Mouse (Mus musculus) midbrain, embryonic 11.5 days (tissue): ENCODE data around the gene Barx1. TPM values are rescaled to one million over a fixed set of nuclear protein-coding genes. Genes with fewer than 3 reads are reported as not detected.

ENCODE experiments used
- ATAC-seq: fragments of 200-750 bp; cut with Nextera tagmentation; 2 replicates; pipeline ENCODE4 v1.8.0; 2017; ENCODE audit warnings: moderate TSS enrichment, moderate library complexity; ENCODE audit not compliant: low FRiP score
- DNase-seq: peaks from one replicate; pipeline ENCODE4 v3.0.0; 2015; ENCODE audit warnings: low spot score; ENCODE audit errors: missing footprints
- H3K27ac ChIP-seq: fragments of 300-500 bp; sonication (generic); 2 replicates; pipeline ENCODE4 v1.5.1; 2014; ENCODE audit warnings: low read depth, low read length
- H3K27me3 ChIP-seq: fragments of 300-500 bp; sonication (generic); 2 replicates; pipeline ENCODE4 v1.6.1; 2014; ENCODE audit warnings: mild to moderate bottlenecking, low read length, moderate library complexity, mixed read lengths; ENCODE audit not compliant: control insufficient read depth, insufficient read depth
- H3K36me3 ChIP-seq: fragments of 300-500 bp; sonication (generic); 2 replicates; pipeline ENCODE4 v1.6.1; 2014; ENCODE audit warnings: mild to moderate bottlenecking, low read length, moderate library complexity, mixed read lengths; ENCODE audit not compliant: control insufficient read depth, insufficient read depth
- H3K4me1 ChIP-seq: fragments of 300-500 bp; sonication (generic); 2 replicates; pipeline ENCODE4 v1.6.1; 2014; ENCODE audit warnings: low read length; ENCODE audit not compliant: control insufficient read depth, insufficient read depth
- H3K4me2 ChIP-seq: fragments of 300-500 bp; sonication (generic); 2 replicates; pipeline ENCODE4 v1.6.1; 2014; ENCODE audit warnings: mild to moderate bottlenecking, moderate library complexity
- H3K4me3 ChIP-seq: fragments of 300-500 bp; sonication (generic); 2 replicates; pipeline ENCODE4 v1.5.1; 2014; ENCODE audit warnings: low read depth, low read length
- H3K9ac ChIP-seq: fragments of 300-500 bp; sonication (generic); 2 replicates; pipeline ENCODE4 v1.6.1; 2014; ENCODE audit warnings: low read length
- H3K9me3 ChIP-seq: fragments of 300-500 bp; sonication (generic); 2 replicates; pipeline ENCODE4 v1.6.1; 2016; ENCODE audit warnings: low read length; ENCODE audit not compliant: control insufficient read depth
- WGBS: fragments of 180-500 bp; shearing (Covaris S2); extraction: QIAGEN DNeasy Blood & Tissue Kit; methylation state at CpG from one replicate; pipeline ENCODE4 v1.1.7; 2014; 5-methylcytosine and 5-hydroxymethylcytosine counted together
- polyA plus RNA-seq: library from polyadenylated mRNA; unstranded; fragments of >200 nt; fragmentation: Nextera tagmentation; extraction: Ambion mirVana; gene quantifications from 2 replicates; pipeline ENCODE4 v1.2.1, GENCODE M21; 2014

Barx1 gene
- polyA plus RNA-seq, 1 experiment from 2014 or later, result 0.46 TPM

GRCm38 (mm10) chr13:48665656-48666597 is 3.1 kb downstream of the Barx1 start:
- ATAC-seq (no peak), DNase-seq (peak; percentile 97)
- WGBS, result under 1% methylated on average over 58 of the region's 58 CpGs
- H3K4me2 ChIP-seq, result no peak overlapping the region
- no peak overlapping the region; the same call in 1 of the 2 replicates for H3K9ac ChIP-seq
- no peaks in the 10 kb centered on the region for H3K9me3 ChIP-seq
- peaks cover 97% of the 10 kb centered on the region for H3K27me3 ChIP-seq
- no peak overlapping the region for H3K4me3 ChIP-seq
- no peaks in the 10 kb centered on the region for H3K36me3 ChIP-seq
- no peak overlapping the region for H3K27ac ChIP-seq
- peaks cover 18% of the 10 kb centered on the region for H3K4me1 ChIP-seq

- ATAC-seq (no peak), DNase-seq (peak; percentile 94)
- no peak overlapping the region for H3K4me2 ChIP-seq
- H3K4me3 ChIP-seq, result no peak overlapping the region
- no peaks in the 10 kb centered on the region for H3K36me3 ChIP-seq
- H3K27me3 ChIP-seq, result peaks cover 95% of the 10 kb centered on the region
- peaks cover 16% of the 10 kb centered on the region for H3K4me1 ChIP-seq
- H3K27ac ChIP-seq, result no peak overlapping the region
- H3K9me3 ChIP-seq, result no peaks in the 10 kb centered on the region
- H3K9ac ChIP-seq, result no peak overlapping the region
- 1% methylated on average over 4 of the region's 4 CpGs for WGBS
These were observed 4.7 kb downstream of the Barx1 start for GRCm38 (mm10) chr13:48667461-48667860.

GRCm38 (mm10) chr13:48668091-48668975 is 5.5 kb downstream of the Barx1 start:
- H3K27me3 ChIP-seq, result peaks cover 95% of the 10 kb centered on the region
- DNase-seq, result peak; percentile 95
- peaks cover 9% of the 10 kb centered on the region for H3K4me1 ChIP-seq
- no peak for ATAC-seq
- no peak overlapping the region for H3K9ac ChIP-seq
- no peak overlapping the region for H3K27ac ChIP-seq
- 1% methylated on average over 33 of the region's 33 CpGs for WGBS
- no peaks in the 10 kb centered on the region for H3K9me3 ChIP-seq
- no peaks in the 10 kb centered on the region for H3K36me3 ChIP-seq
- peak overlapping the region; percentile 29; the same call in 1 of the 2 replicates for H3K4me2 ChIP-seq
- peak overlapping the region; percentile 7; the same call in 1 of the 2 replicates for H3K4me3 ChIP-seq

- under 1% methylated on average over 34 of the region's 34 CpGs for WGBS
- Histone ChIP-seq H3K9ac (no peak overlapping the region), H3K27me3 (peaks cover 89% of the 10 kb centered on the region), H3K4me1 (peaks cover 9% of the 10 kb centered on the region), H3K9me3 (no peaks in the 10 kb centered on the region), H3K4me2 (peak overlapping the region; percentile 29; the same call in 1 of the 2 replicates), H3K27ac (no peak overlapping the region), H3K36me3 (no peaks in the 10 kb centered on the region), H3K4me3 (peak overlapping the region; percentile 7; the same call in 1 of the 2 replicates)
- DNase-seq (peak; percentile 95), ATAC-seq (no peak)
These were observed 6.3 kb downstream of the Barx1 start for GRCm38 (mm10) chr13:48668976-48669534.

- Histone ChIP-seq H3K27me3 (peaks cover 56% of the 10 kb centered on the region), H3K4me3 (no peak overlapping the region), H3K4me2 (peak overlapping the region; percentile 15; the same call in 1 of the 2 replicates), H3K9ac (no peak overlapping the region), H3K36me3 (no peaks in the 10 kb centered on the region), H3K9me3 (no peaks in the 10 kb centered on the region), H3K27ac (no peak overlapping the region), H3K4me1 (peaks cover 4% of the 10 kb centered on the region; the same call in 1 of the 2 replicates)
- peak; percentile 89 for DNase-seq
- ATAC-seq, result no peak
- 2% methylated on average over 24 of the region's 24 CpGs for WGBS
These were observed 9.6 kb downstream of the Barx1 start for GRCm38 (mm10) chr13:48672312-48672840.

GRCm38 (mm10) chr13:48674609-48675008 is 11.8 kb downstream of the Barx1 start:
- H3K27me3 ChIP-seq, result peaks cover 34% of the 10 kb centered on the region
- no peak for ATAC-seq
- 85% methylated on average over 5 of the region's 5 CpGs for WGBS

GRCm38 (mm10) chr13:48679351-48679750 is 16.6 kb downstream of the Barx1 start:
- H3K27me3 ChIP-seq, result no peaks in the 10 kb centered on the region

More at GRCm38 (mm10) chr13:48674609-48675008, 11.8 kb downstream of the Barx1 start:
- H3K9ac ChIP-seq, result no peak overlapping the region
- H3K27ac ChIP-seq, result no peak overlapping the region
- DNase-seq, result no peak
- H3K4me2 ChIP-seq, result no peak overlapping the region
- H3K9me3 ChIP-seq, result no peaks in the 10 kb centered on the region
- H3K4me1 ChIP-seq, result no peaks in the 10 kb centered on the region; the same call in 1 of the 2 replicates
- H3K36me3 ChIP-seq, result no peaks in the 10 kb centered on the region
- H3K4me3 ChIP-seq, result no peak overlapping the region

GRCm38 (mm10) chr13:48686666-48687065 is 23.9 kb downstream of the Barx1 start:
- 40% methylated on average over 5 of the region's 5 CpGs for WGBS
- H3K27ac ChIP-seq, result no peak overlapping the region
- ATAC-seq, result 0 out of 2 replicates have a peak, but pooled peaks have one; percentile 40

More at GRCm38 (mm10) chr13:48679351-48679750, 16.6 kb downstream of the Barx1 start:
- no peaks in the 10 kb centered on the region for H3K36me3 ChIP-seq
- H3K27ac ChIP-seq, result no peak overlapping the region
- H3K4me3 ChIP-seq, result no peak overlapping the region
- H3K4me2 ChIP-seq, result no peak overlapping the region
- no peak overlapping the region for H3K9ac ChIP-seq
- ATAC-seq, result no peak
- H3K9me3 ChIP-seq, result no peaks in the 10 kb centered on the region
- 30% methylated on average over 1 of the region's 1 CpGs for WGBS
- DNase-seq, result no peak
- no peaks in the 10 kb centered on the region for H3K4me1 ChIP-seq

More at GRCm38 (mm10) chr13:48686666-48687065, 23.9 kb downstream of the Barx1 start:
- Histone ChIP-seq H3K27me3 (no peaks in the 10 kb centered on the region), H3K4me3 (no peak overlapping the region), H3K4me2 (no peak overlapping the region), H3K9me3 (no peaks in the 10 kb centered on the region; the same call in 1 of the 2 replicates), H3K9ac (no peak overlapping the region), H3K4me1 (no peaks in the 10 kb centered on the region), H3K36me3 (no peaks in the 10 kb centered on the region)
- no peak for DNase-seq
